Mouse (Mus musculus) cortical plate, adult 2 months (tissue): Measurements from ENCODE around the gene Sgms1.

ENCODE experiments used
- CTCF ChIP-seq: fragments of 200-500 bp; IDR thresholded peaks from 2 replicates; pipeline ENCODE4 v1.5.1; 2011; ENCODE audit warnings: mild to moderate bottlenecking, control low read depth, low read length; ENCODE audit not compliant: insufficient read depth; ENCODE audit errors: extremely low read depth
- POLR2A ChIP-seq: fragments of 200-500 bp; IDR thresholded peaks from 2 replicates; pipeline ENCODE4 v1.6.1; 2011; ENCODE audit warnings: mild to moderate bottlenecking, low read length, control low read depth; ENCODE audit not compliant: insufficient read depth; ENCODE audit errors: extremely low read depth

GRCm38 (mm10) chr19:32183005-32183404, 206.5 kb downstream of the Sgms1 start:
- no peak for TF ChIP-seq POLR2A
- no peak for TF ChIP-seq CTCF
